Mouse (Mus musculus) hindbrain, embryonic 16.5 days (tissue): ENCODE data around the gene Slc44a2. TPM values are rescaled to one million over a fixed set of nuclear protein-coding genes. Genes with fewer than 3 reads are reported as not detected.
A peak's percentile ranks its signal among the peaks of the same experiment; 100 is the strongest.

ENCODE experiments used
- ATAC-seq: fragments of 200-750 bp; cut with Nextera tagmentation; 2 replicates; pipeline ENCODE4 v1.8.0; 2017; ENCODE audit warnings: moderate TSS enrichment, moderate library complexity
- H3K27ac ChIP-seq: fragments of 300-500 bp; sonication (generic); 2 replicates; pipeline ENCODE4 v1.5.1; 2014; ENCODE audit warnings: low read depth, mild to moderate bottlenecking, control low read depth, low read length, moderate library complexity
- H3K27me3 ChIP-seq: fragments of 300-500 bp; sonication (generic); replicated peaks from 2 replicates; pipeline ENCODE4 v1.6.1; 2014; ENCODE audit warnings: low read length; ENCODE audit not compliant: control insufficient read depth, insufficient read depth
- H3K36me3 ChIP-seq: fragments of 300-500 bp; sonication (generic); 2 replicates; pipeline ENCODE4 v1.6.1; 2014; ENCODE audit warnings: mild to moderate bottlenecking, low read length, moderate library complexity, mixed read lengths; ENCODE audit not compliant: control insufficient read depth, insufficient read depth
- H3K4me1 ChIP-seq: fragments of 300-500 bp; sonication (generic); 2 replicates; pipeline ENCODE4 v1.6.1; 2014; ENCODE audit warnings: low read depth, low read length; ENCODE audit not compliant: control insufficient read depth, insufficient read depth
- H3K4me2 ChIP-seq: fragments of 300-500 bp; sonication (generic); 2 replicates; pipeline ENCODE4 v1.6.1; 2014; ENCODE audit warnings: mild to moderate bottlenecking, low read length, control low read depth, moderate library complexity
- H3K4me3 ChIP-seq: fragments of 300-500 bp; sonication (generic); 2 replicates; pipeline ENCODE4 v1.5.1; 2014; ENCODE audit warnings: mild to moderate bottlenecking, low read length, control low read depth, moderate library complexity
- H3K9ac ChIP-seq: fragments of 300-500 bp; sonication (generic); 2 replicates; pipeline ENCODE4 v1.6.1; 2014; ENCODE audit warnings: low read depth, mild to moderate bottlenecking, control low read depth, low read length, moderate library complexity
- H3K9me3 ChIP-seq: fragments of 300-500 bp; sonication (generic); 2 replicates; pipeline ENCODE4 v1.6.1; 2014; ENCODE audit warnings: mild to moderate bottlenecking, low read length, moderate library complexity; ENCODE audit not compliant: control insufficient read depth
- WGBS: fragments of 180-500 bp; shearing (Covaris S2); extraction: QIAGEN DNeasy Blood & Tissue Kit; methylation state at CpG from one replicate; pipeline ENCODE4 v1.1.7; 2014; 5-methylcytosine and 5-hydroxymethylcytosine counted together
- polyA plus RNA-seq: library from polyadenylated mRNA; unstranded; fragments of >200 nt; fragmentation: Nextera tagmentation; extraction: Ambion mirVana; gene quantifications from 2 replicates; pipeline ENCODE4 v1.2.1, GENCODE M21; 2015

Slc44a2 gene
- polyA plus RNA-seq, 1 experiment from 2014 or later: 63.9 TPM

GRCm38 (mm10) chr9:21327569-21327968 lies 7.1 kb downstream of the Slc44a2 start:
- Histone ChIP-seq H3K27me3 (no peaks in the 10 kb centered on the region), H3K4me1 (peaks cover 2% of the 10 kb centered on the region; the same call in 1 of the 2 replicates), H3K9me3 (no peaks in the 10 kb centered on the region), H3K27ac (no peak overlapping the region), H3K4me2 (no peak overlapping the region), H3K9ac (no peak overlapping the region), H3K36me3 (no peaks in the 10 kb centered on the region), H3K4me3 (no peak overlapping the region)
- ATAC-seq: no peak
- 64% methylated on average over 3 of the region's 3 CpGs for WGBS

- no peak overlapping the region for H3K27ac ChIP-seq
- H3K9me3 ChIP-seq: no peaks in the 10 kb centered on the region
- no peak for ATAC-seq
- H3K4me2 ChIP-seq: no peak overlapping the region
- no peak overlapping the region for H3K9ac ChIP-seq
- no peaks in the 10 kb centered on the region for H3K27me3 ChIP-seq
- peaks cover 2% of the 10 kb centered on the region; the same call in 1 of the 2 replicates for H3K4me1 ChIP-seq
- WGBS: 83% methylated on average over 3 of the region's 3 CpGs
- H3K4me3 ChIP-seq: no peak overlapping the region
- no peaks in the 10 kb centered on the region for H3K36me3 ChIP-seq
Measured at GRCm38 (mm10) chr9:21328041-21328440, 7.5 kb downstream of the Slc44a2 start.

- Histone ChIP-seq H3K36me3 (no peaks in the 10 kb centered on the region), H3K4me3 (no peak overlapping the region), H3K4me1 (peaks cover 2% of the 10 kb centered on the region; the same call in 1 of the 2 replicates), H3K27ac (no peak overlapping the region), H3K27me3 (no peaks in the 10 kb centered on the region), H3K9me3 (no peaks in the 10 kb centered on the region), H3K9ac (no peak overlapping the region), H3K4me2 (no peak overlapping the region)
- WGBS: 72% methylated on average over 4 of the region's 5 CpGs
- no peak for ATAC-seq
Measured at GRCm38 (mm10) chr9:21329041-21329440, 8.5 kb downstream of the Slc44a2 start.

- WGBS: 93% methylated on average over 10 of the region's 10 CpGs
- no peak overlapping the region for H3K4me3 ChIP-seq
Measured at GRCm38 (mm10) chr9:21329699-21330289, 9.3 kb downstream of the Slc44a2 start.

GRCm38 (mm10) chr9:21331365-21332140 lies 11.1 kb downstream of the Slc44a2 start:
- Histone ChIP-seq H3K9ac (no peak overlapping the region; the same call in 1 of the 2 replicates), H3K27me3 (no peaks in the 10 kb centered on the region), H3K4me1 (peaks cover 2% of the 10 kb centered on the region; the same call in 1 of the 2 replicates), H3K27ac (no peak overlapping the region), H3K4me2 (no peak overlapping the region), H3K9me3 (no peaks in the 10 kb centered on the region), H3K4me3 (no peak overlapping the region), H3K36me3 (no peaks in the 10 kb centered on the region)
- 89% methylated on average over 12 of the region's 12 CpGs for WGBS
- ATAC-seq: no peak

More at GRCm38 (mm10) chr9:21329699-21330289, 9.3 kb downstream of the Slc44a2 start:
- H3K36me3 ChIP-seq: no peaks in the 10 kb centered on the region
- H3K27ac ChIP-seq: no peak overlapping the region
- H3K4me1 ChIP-seq: peaks cover 2% of the 10 kb centered on the region; the same call in 1 of the 2 replicates
- no peak overlapping the region for H3K4me2 ChIP-seq
- ATAC-seq: no peak
- H3K9ac ChIP-seq: no peak overlapping the region
- no peaks in the 10 kb centered on the region for H3K9me3 ChIP-seq
- no peaks in the 10 kb centered on the region for H3K27me3 ChIP-seq

- H3K4me1 ChIP-seq: peaks cover 2% of the 10 kb centered on the region; the same call in 1 of the 2 replicates
- WGBS: 25% methylated on average over 9 of the region's 9 CpGs
- H3K4me2 ChIP-seq: no peak overlapping the region
- no peaks in the 10 kb centered on the region for H3K36me3 ChIP-seq
- ATAC-seq: peak; percentile 34; the same call in 1 of the 2 replicates
- H3K27ac ChIP-seq: no peak overlapping the region
- no peaks in the 10 kb centered on the region for H3K27me3 ChIP-seq
- no peak overlapping the region for H3K4me3 ChIP-seq
- no peaks in the 10 kb centered on the region for H3K9me3 ChIP-seq
- H3K9ac ChIP-seq: no peak overlapping the region; the same call in 1 of the 2 replicates
Measured at GRCm38 (mm10) chr9:21332161-21333061, 11.9 kb downstream of the Slc44a2 start.

- ATAC-seq: no peak
- WGBS: 86% methylated on average over 1 of the region's 1 CpGs
- Histone ChIP-seq H3K27ac (no peak overlapping the region), H3K4me1 (peaks cover 2% of the 10 kb centered on the region; the same call in 1 of the 2 replicates), H3K27me3 (no peaks in the 10 kb centered on the region), H3K9ac (no peak overlapping the region), H3K9me3 (no peaks in the 10 kb centered on the region), H3K4me2 (no peak overlapping the region), H3K36me3 (no peaks in the 10 kb centered on the region), H3K4me3 (no peak overlapping the region)
Measured at GRCm38 (mm10) chr9:21333523-21333922, 13.0 kb downstream of the Slc44a2 start.

- no peak overlapping the region for H3K4me2 ChIP-seq
- H3K9me3 ChIP-seq: no peaks in the 10 kb centered on the region
- no peak overlapping the region for H3K9ac ChIP-seq
- no peaks in the 10 kb centered on the region for H3K36me3 ChIP-seq
- no peaks in the 10 kb centered on the region for H3K27me3 ChIP-seq
- no peak for ATAC-seq
- H3K4me1 ChIP-seq: peaks cover 2% of the 10 kb centered on the region; the same call in 1 of the 2 replicates
- H3K27ac ChIP-seq: no peak overlapping the region
- no peak overlapping the region for H3K4me3 ChIP-seq
Measured at GRCm38 (mm10) chr9:21334747-21335146, 14.2 kb downstream of the Slc44a2 start.
